Mouse (Mus musculus): ENCODE data around the gene Itga6.

DNA sequence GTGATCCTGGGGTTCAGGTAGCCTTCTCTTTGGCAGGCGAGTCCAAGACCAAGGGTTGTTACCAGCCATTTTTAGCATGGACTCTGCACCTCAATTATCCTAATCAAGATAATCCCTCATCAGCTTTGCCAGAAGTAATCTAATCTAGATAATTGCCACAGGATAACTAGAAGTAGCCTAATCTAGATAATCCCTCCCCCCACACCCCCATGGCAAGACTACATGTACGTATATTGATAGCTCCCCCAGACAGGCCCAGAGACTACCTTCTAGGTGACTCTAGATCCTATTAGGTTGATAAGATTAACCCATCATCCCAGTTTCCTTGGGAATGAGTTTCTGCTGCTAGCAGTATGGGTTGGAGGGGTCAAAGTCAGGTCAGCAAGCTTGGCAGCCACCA lies 146.1 kb downstream of the Itga6 start:
- TF ChIP-seq POLR2A (IDR thresholded peaks at IDR 0.05; ENCODE audit: insufficient read depth, low read depth, low read length) (no peak), CTCF (IDR thresholded peaks at IDR 0.05) (no peak), EP300 (IDR thresholded peaks at IDR 0.05; ENCODE audit: insufficient read depth, low read depth, low read length) (no peak)

Measured in heart, adult 2 months (tissue).